Mouse (Mus musculus) urinary bladder, postnatal 4 days (tissue): ENCODE results near the gene Glrx5.
A peak's percentile ranks its signal among the peaks of the same experiment; 100 is the strongest.

Experiments used
- DNase-seq, 2 experiments: peaks; one replicate each; pipeline ENCODE4 v3.0.0; 2021 to 2022; ENCODE audit warnings: low spot score in 2 of 2

Glrx5 gene

DNA sequence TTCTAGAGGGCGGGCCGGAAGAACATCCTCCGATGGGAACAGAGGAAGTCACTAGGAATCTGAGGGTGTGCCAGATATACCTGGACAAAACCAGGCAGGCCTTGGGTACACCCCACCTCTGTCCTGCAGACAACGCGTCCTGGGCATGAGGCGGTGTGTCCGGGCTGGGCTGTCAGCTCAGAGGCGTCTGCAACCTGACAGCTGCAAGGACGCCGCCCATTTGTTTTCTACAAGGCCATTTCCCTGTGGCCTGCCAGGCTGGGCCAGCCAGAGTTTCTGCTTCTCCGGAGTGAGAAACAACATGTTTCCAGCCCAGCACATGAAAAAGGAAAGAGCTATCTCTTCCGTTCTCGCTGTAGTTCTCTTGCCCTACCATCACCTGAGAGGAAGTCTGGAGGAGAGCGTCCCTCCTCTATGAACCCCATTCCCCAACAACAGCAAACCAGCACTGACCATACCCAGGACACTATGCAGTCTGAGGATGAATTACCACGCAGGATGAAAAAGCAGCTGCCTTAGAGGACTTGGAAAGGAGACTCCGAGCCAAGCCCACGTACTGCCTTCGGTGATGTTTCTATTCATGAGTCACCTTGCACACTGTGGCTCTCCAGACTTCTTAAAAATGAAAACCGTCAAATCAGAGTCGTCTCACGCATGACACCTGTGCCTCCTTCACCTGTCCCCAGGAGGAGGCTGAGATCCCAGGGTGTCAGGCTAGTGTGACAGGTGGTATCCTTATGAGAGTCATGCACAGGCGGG, 27.4 kb upstream of the Glrx5 start:
- no peak for DNase-seq

DNA sequence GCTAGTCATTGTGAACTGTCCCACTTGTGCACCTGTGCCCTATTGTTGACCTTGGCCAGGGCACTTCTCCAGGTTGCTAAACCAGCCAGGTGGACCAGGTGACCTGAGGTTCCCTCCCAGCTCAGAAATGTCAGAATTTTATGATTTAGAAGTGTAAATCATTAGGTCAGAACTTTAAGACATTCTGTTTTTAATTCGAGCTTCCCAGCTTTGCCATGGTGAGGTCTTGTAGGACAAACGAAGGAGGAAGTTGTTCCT, 26.8 kb upstream of the Glrx5 start:
- DNase-seq = no peak

DNA sequence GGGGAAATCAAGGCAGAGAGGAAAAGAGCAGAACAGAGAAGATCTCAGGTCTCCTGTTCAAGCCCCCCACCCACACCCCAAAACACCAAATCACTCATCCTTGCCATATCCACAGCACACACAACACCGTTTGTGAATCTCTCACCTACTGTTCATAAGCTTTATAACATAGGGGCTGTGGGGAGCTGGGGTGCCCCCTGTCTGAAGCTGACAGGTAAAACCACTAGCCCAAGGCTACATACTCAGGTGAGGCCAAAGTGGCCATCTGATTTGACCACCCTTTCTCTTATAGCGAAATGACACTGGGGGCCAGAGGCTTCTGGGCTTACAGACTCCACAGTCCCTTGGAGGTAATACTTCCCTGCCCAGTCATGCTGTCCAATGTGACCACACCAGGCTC, 24.3 kb upstream of the Glrx5 start:
- DNase-seq = no peak

DNA sequence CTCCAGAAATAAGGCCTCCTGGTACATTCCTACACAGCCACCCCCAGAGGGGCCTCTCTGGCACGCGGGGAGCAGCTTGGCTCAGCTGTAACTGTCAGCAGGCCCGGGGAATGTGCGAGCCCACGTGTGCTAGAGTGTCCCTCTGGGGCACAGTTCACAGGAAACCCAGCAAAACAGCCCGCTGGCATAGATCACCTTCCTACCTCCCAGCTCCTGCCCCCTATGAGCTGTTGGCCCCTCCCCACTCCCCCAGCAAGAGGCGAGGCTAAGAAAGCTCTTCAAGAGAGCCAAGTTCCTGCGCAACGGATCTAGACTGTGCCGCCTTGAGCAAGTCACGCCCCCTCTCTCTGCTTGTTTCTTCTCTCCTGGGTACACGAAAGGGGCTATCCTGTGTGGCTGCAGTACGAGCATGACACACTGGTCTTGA, 23.7 kb upstream of the Glrx5 start:
- peak in 1 of 2 experiments; percentile 46 for DNase-seq

DNA sequence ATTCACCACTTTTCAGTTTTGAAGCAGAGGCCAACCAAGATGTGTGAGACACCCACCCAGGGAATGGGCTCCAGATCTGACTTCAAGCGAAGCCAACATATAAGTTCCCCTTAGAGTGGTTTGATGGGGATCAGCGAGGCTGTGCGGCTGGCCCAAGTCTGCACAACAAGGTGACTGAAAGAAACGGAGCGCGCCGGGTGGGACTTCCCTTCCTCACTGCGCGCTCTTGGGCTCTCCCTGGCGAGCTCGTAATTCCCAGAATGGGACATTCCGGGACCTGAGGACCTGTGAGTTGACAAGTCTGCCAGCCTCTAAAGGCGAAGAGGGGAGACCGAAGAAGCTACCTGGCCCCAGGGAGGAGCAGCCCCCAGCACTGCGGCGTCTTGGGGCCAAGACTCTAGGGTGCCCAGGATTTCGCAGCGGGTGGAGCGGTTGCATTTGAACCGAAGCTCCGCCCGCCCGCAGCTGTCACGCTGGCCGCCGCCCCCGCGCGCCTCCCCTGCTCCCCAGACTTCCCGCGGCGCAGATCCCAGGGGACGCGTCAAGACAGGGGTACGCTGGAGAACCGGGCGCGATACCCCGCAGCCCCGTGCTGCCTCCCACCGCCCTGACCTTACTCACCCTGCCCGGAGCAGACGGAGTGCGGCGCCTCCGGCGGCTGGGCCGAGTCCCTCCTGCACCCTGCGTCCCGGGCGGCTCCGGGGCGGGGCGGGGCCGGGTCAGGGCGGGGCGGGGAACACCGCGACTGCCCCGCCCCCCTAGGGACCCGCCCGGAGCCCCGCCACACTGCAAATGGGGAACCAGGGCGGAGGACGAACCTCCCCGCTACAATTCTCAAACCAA, 22.9 kb upstream of the Glrx5 start, which contains the start of gene Syne3:
Syne3 (minus strand) TSS at position 440 of the 843 bp plus-strand sequence.
- DNase-seq = peak; percentile 71 to 73

- no peak for DNase-seq
Observed at GRCm38 (mm10) chr12:105010213-105010790, 22.2 kb upstream of the Glrx5 start.

- no peak for DNase-seq
Observed at GRCm38 (mm10) chr12:105011589-105011988, 20.9 kb upstream of the Glrx5 start.

GRCm38 (mm10) chr12:105012314-105012713, 20.2 kb upstream of the Glrx5 start:
- DNase-seq = no peak

- peak; percentile 67 to 81 for DNase-seq
Observed at GRCm38 (mm10) chr12:105013065-105013464, 19.4 kb upstream of the Glrx5 start.

DNA sequence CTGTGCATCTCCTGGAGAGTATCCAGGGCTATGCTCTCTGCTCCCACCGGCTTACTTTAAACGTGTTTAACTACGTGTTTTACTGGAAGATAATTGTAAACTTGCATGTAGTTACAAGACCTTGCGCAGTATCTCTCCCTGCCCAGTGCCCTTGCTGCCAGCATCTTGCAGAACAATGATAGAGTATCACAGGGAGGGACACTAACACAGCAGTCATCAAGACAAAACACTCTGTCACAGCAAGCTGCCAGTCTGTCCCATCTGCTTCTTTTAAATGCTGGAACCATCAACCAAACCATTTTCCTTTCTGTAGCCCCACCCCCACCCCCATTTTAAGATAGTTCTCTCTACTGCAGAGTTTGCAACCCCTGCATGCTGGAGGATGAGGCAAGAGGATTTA, 16.3 kb upstream of the Glrx5 start:
- DNase-seq = no peak

DNA sequence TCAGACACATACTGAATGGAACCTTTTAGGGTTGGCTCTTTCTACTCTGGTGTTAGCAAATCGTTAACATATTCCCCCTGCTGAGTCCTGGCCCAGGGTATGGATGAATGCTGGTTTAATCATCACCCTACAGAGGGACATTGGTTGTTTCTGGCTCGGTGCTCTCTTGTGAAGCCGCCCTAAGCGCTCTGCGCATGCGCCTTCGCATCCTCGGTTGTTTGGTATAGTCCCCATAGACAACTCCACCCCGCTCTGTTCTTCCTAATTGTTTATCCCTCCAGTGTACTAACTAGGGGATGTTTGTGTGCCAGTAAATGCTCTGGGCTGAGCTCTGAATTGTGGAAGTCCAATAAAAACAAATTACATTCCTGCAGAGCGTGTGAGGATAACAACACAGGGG, 15.8 kb upstream of the Glrx5 start:
- DNase-seq = no peak

GRCm38 (mm10) chr12:105019359-105020219, 12.9 kb upstream of the Glrx5 start:
- peak in 1 of 2 experiments; percentile 35 for DNase-seq

DNA sequence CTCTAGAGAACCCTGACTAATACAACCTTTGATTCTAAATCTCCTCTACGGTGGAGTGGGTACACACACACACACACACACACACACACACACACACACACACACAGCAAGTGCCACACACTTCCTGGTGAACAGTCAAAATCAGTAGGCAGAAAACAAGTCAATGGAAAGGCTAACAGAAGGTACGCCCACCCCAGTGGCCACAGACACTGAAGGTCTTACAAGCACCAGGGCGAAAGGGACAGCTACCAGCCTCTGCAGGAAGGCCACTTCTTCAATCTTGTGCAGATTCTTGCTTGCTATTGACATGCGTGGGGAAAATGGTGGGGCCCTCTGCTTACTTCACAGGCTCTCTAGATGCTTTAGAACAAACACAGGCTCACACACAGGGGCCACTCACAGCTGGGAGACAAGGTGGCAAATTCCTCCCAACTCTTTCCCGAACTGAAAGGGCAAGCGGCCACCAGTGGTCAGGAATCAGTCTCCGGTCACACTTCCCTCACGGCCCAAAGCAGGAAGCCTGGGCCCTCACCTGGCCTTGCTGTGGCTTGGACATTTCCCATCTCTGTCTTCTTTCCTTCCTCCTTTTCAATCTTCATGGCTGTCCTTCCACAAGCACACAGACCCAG, 10.9 kb upstream of the Glrx5 start:
- DNase-seq = no peak

- no peak for DNase-seq
Observed at GRCm38 (mm10) chr12:105022141-105022540, 10.3 kb upstream of the Glrx5 start.

DNA sequence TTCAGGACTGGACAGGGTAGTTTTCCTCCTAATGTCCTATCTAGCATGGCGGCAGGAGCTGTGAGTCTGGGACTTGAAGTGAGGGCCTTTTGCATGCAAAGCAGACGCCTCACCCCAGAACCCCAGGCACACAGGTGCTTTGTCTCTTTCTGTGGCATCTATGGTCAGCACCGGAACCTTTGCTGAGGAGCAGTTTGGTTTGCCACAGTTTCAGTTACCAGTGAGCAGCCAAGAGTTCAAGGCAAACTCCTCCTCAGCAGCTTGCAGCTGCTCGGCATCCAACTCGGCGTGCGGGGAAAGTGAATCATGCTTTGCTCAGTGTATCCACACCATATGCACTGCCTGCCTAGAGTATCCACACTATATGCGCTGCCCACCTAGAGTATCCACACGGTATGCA, 9.7 kb upstream of the Glrx5 start:
- no peak for DNase-seq

GRCm38 (mm10) chr12:105025271-105025946, 7.1 kb upstream of the Glrx5 start:
- peak in 1 of 2 experiments; percentile 76 for DNase-seq

DNA sequence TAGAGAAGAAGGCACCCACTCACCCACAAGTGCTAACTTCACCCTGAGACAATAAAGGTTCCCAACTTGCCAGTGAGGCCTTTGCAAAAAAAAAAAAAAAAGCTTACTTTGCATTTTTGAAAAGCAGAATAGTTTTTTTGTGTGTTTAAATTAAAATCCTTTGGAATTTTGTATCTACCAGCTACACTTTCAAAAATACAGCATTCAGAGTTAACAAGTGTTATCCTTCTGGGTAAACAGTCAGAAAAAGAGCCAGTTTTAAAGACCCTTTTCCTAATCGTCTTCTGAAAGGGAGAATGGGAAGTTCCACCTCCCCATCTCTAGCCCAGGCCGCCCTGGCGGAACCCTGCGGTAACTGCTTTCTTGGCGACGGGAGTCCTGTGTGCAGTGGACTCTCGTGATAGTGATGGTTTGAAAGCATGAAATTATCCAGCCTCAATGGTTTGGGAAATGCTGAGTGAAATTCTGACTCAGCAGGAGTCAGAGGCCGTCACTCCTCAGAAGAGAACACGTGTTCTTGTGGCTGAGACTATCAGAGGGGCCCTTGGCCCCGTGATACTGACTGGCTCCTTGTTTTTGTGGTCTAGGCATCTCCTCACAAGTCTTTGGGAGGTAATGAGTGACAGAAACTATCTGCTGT, 6.4 kb upstream of the Glrx5 start:
- no peak for DNase-seq

- peak; percentile 54 to 78 for DNase-seq
Observed at GRCm38 (mm10) chr12:105027323-105027991, 5.0 kb upstream of the Glrx5 start.

GRCm38 (mm10) chr12:105029890-105030289, 2.6 kb upstream of the Glrx5 start:
- DNase-seq = no peak
